Mouse (Mus musculus) liver, embryonic 11.5 days (tissue): Measurements from ENCODE around the gene Foxp1. TPM values are rescaled to one million over a fixed set of nuclear protein-coding genes. Genes with fewer than 3 reads are reported as not detected.

ENCODE experiments used
- ATAC-seq: fragments of 200-750 bp; cut with Nextera tagmentation; replicated peaks from 2 replicates; pipeline ENCODE4 v1.8.0; 2017; ENCODE audit warnings: moderate number of reproducible peaks, mild to moderate bottlenecking, moderate TSS enrichment, moderate library complexity; ENCODE audit not compliant: low FRiP score
- DNase-seq: peaks from one replicate; pipeline ENCODE4 v3.0.0-alpha.2; 2017; ENCODE audit warnings: low spot score
- H3K27ac ChIP-seq: fragments of 300-500 bp; sonication (generic); 2 replicates; pipeline ENCODE4 v1.5.1; 2014; ENCODE audit warnings: mild to moderate bottlenecking, low read depth, low read length, control low read depth
- H3K27me3 ChIP-seq: fragments of 300-500 bp; sonication (generic); replicated peaks from 2 replicates; pipeline ENCODE4 v1.6.1; 2014; ENCODE audit warnings: low read length, mixed read lengths; ENCODE audit not compliant: control insufficient read depth, insufficient read depth
- H3K36me3 ChIP-seq: fragments of 300-500 bp; sonication (generic); 2 replicates; pipeline ENCODE4 v1.6.1; 2014; ENCODE audit warnings: mild to moderate bottlenecking, low read length, moderate library complexity, mixed read lengths; ENCODE audit not compliant: control insufficient read depth, insufficient read depth
- H3K4me1 ChIP-seq: fragments of 300-500 bp; sonication (generic); replicated peaks from 2 replicates; pipeline ENCODE4 v1.6.1; 2014; ENCODE audit warnings: low read length, mixed read lengths; ENCODE audit not compliant: control insufficient read depth, insufficient read depth
- H3K4me2 ChIP-seq: fragments of 300-500 bp; sonication (generic); 2 replicates; pipeline ENCODE4 v1.6.1; 2014; ENCODE audit warnings: mild to moderate bottlenecking, control low read depth, moderate library complexity
- H3K4me3 ChIP-seq: fragments of 300-500 bp; sonication (generic); 2 replicates; pipeline ENCODE4 v1.5.1; 2014; ENCODE audit warnings: low read depth, low read length, control low read depth
- H3K9ac ChIP-seq: fragments of 300-500 bp; sonication (generic); 2 replicates; pipeline ENCODE4 v1.6.1; 2014; ENCODE audit warnings: low read depth, low read length, control low read depth
- H3K9me3 ChIP-seq: fragments of 300-500 bp; sonication (generic); 2 replicates; pipeline ENCODE4 v1.6.1; 2016; ENCODE audit warnings: low read length, inconsistent platforms, mixed read lengths; ENCODE audit not compliant: control insufficient read depth
- WGBS: fragments of 180-500 bp; shearing (Covaris S2); extraction: QIAGEN DNeasy Blood & Tissue Kit; methylation state at CpG from one replicate; pipeline ENCODE4 v1.1.7; 2014; 5-methylcytosine and 5-hydroxymethylcytosine counted together
- polyA plus RNA-seq: library from polyadenylated mRNA; unstranded; fragments of >200 nt; fragmentation: Nextera tagmentation; extraction: Ambion mirVana; gene quantifications from 2 replicates; pipeline ENCODE4 v1.2.1, GENCODE M21; 2014

Gene Foxp1
- polyA plus RNA-seq, 1 experiment from 2014 or later = 62.1 TPM

DNA sequence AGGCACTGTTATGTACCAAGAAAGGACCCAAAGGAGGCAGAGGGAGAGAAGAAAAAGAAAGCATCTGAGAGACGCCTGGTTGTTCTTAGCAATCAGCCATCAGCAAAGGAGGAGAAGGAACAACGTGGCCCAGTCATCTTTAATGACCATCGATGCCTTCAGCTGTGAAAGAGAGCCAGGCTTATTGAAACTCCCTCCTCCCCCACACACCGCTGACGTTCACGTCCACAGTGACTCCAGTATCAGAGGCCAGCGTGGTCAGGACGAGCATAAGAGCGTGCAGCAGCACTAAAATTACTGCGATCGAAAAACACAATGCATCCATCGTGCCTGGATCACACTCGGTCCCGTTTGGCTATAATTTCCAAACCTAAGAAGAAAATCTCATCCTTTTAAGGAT is 223.3 kb downstream of the Foxp1 start:
- Histone ChIP-seq H3K9me3 (no peaks in the 10 kb centered on the region), H3K36me3 (no peaks in the 10 kb centered on the region), H3K4me2 (no peak overlapping the region), H3K4me3 (no peak overlapping the region), H3K4me1 (no peaks in the 10 kb centered on the region), H3K27me3 (no peaks in the 10 kb centered on the region), H3K27ac (no peak overlapping the region), H3K9ac (no peak overlapping the region)
- WGBS = 84% methylated on average over 14 of the region's 14 CpGs
- no peak for ATAC-seq
- DNase-seq = no peak

DNA sequence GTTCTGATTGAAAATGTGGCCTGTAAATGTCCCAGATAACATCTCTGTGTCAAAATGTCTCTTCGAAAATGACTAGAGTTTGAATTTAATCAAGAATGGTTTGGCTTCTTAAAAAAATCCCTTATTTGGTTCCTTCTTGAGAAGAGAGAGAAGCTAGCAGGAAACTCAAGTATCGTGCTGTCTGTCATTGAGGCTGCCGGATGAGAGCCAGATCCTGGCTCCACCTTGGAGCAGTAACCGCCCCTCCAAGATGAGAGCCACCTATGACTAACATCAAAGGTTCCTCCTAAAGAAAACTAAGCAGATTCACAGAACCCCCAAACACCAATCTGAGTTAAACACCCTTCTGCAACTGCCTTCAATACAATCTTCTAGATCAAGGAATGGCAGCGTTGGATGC is 225.0 kb downstream of the Foxp1 start:
- DNase-seq (no peak), ATAC-seq (no peak)
- no peaks in the 10 kb centered on the region for H3K27me3 ChIP-seq
- WGBS = 81% methylated on average over 5 of the region's 5 CpGs
- no peaks in the 10 kb centered on the region for H3K36me3 ChIP-seq
- no peak overlapping the region for H3K4me3 ChIP-seq
- no peak overlapping the region for H3K4me2 ChIP-seq
- H3K4me1 ChIP-seq = no peaks in the 10 kb centered on the region
- no peak overlapping the region for H3K9ac ChIP-seq
- no peak overlapping the region for H3K27ac ChIP-seq
- no peaks in the 10 kb centered on the region for H3K9me3 ChIP-seq

DNA sequence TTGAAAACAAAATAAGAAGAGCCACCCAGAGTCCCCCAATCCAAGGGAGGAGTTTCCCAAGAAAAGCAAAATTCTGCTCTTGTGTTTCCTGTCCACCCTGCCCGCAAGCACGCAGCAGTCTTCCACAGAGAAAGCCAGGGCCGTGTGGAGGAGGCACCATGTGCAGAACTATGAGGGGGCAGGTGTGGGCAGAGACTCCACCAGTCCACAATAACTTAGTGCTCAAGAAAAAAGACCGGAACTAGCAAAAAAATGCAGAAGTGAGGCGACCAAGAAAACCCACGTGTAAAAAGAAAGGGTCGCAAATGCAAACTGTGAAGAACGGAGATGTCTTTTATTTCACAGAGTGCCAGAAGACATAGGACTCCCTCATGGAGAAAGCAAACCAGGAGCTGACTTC is 227.0 kb downstream of the Foxp1 start:
- no peaks in the 10 kb centered on the region for H3K9me3 ChIP-seq
- H3K36me3 ChIP-seq = no peaks in the 10 kb centered on the region
- WGBS = 69% methylated on average over 8 of the region's 8 CpGs
- no peaks in the 10 kb centered on the region for H3K4me1 ChIP-seq
- ATAC-seq = no peak
- H3K4me2 ChIP-seq = no peak overlapping the region
- no peak for DNase-seq
- H3K27me3 ChIP-seq = no peaks in the 10 kb centered on the region
- no peak overlapping the region for H3K4me3 ChIP-seq
- no peak overlapping the region for H3K9ac ChIP-seq
- H3K27ac ChIP-seq = no peak overlapping the region

DNA sequence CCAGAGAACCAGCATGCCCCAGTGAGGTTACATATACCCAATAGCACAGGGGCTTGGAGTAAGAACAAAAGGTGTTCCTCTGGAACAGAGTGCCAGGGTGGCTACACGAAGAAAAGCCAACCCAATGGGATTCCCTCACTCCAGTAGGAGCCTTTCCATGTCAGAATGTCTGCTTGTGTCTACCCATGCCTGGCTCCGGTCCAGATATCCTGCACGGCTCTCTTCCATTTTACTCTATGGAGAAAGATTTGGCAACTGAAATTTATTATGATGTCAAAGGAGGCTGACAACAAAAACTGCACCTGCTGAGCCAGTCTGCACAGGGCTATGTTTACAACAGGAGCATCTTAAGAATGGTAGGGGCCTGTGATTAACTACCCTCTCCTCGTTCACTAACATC is 233.3 kb downstream of the Foxp1 start:
- whole genome bisulfite sequencing = 76% methylated on average over 4 of the region's 4 CpGs
- no peaks in the 10 kb centered on the region for H3K36me3 ChIP-seq
- no peak overlapping the region for H3K4me2 ChIP-seq

DNA sequence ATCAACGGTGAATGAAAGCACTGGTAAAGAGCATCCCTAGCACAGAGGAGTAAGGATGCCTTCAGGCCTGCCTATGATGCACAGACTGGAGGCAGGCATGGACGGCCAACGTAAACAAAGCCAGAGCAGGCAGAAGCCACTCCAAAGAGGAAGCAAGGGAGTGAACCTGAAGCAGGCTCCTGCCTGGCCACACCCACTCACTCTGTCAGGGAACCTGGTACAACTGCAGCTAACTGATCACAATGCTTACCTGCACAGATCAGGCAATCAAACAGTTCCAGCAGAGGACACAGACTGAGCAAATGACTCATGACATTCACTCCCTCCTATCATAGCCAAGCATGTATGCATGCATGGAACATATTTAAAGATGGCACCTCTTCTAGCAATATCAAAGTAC is 237.5 kb downstream of the Foxp1 start:
- Histone ChIP-seq H3K9me3 (no peaks in the 10 kb centered on the region), H3K9ac (no peak overlapping the region), H3K27me3 (no peaks in the 10 kb centered on the region), H3K27ac (no peak overlapping the region), H3K4me3 (no peak overlapping the region), H3K4me1 (peaks cover 7% of the 10 kb centered on the region), H3K4me2 (no peak overlapping the region), H3K36me3 (no peaks in the 10 kb centered on the region)
- no peak for DNase-seq
- WGBS = 70% methylated on average over 3 of the region's 3 CpGs
- ATAC-seq = no peak

More for the DNA sequence above, 233.3 kb downstream of the Foxp1 start:
- Histone ChIP-seq H3K4me3 (no peak overlapping the region), H3K9me3 (no peaks in the 10 kb centered on the region), H3K9ac (no peak overlapping the region), H3K27ac (no peak overlapping the region), H3K27me3 (no peaks in the 10 kb centered on the region), H3K4me1 (peaks cover 2% of the 10 kb centered on the region; the same call in 1 of the 2 replicates)
- ATAC-seq (no peak), DNase-seq (no peak)

DNA sequence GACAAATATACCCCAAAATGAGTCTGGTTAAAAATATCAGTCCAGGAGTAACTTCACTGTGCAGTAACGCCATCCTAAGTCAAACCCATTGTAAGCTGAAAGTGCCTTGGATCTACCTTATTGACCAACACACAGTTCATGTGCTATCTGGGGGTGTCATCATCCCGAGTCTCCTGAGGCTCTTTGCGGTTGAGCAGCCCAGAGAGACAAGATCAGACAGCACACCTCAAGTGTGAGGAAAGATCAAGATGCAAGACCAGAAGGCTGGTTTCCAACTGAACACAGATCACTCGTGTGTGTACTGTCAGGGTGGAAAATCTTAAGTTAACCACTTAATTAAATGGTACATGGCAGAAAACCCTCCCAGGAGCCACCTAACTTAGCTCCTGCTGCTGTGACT is 238.5 kb downstream of the Foxp1 start:
- ATAC-seq (no peak), DNase-seq (no peak)
- H3K4me2 ChIP-seq = no peak overlapping the region
- no peaks in the 10 kb centered on the region for H3K27me3 ChIP-seq
- WGBS = 69% methylated on average over 4 of the region's 4 CpGs
- peaks cover 7% of the 10 kb centered on the region for H3K4me1 ChIP-seq
- H3K9me3 ChIP-seq = no peaks in the 10 kb centered on the region
- H3K27ac ChIP-seq = no peak overlapping the region
- no peak overlapping the region for H3K9ac ChIP-seq
- H3K4me3 ChIP-seq = no peak overlapping the region
- H3K36me3 ChIP-seq = no peaks in the 10 kb centered on the region

DNA sequence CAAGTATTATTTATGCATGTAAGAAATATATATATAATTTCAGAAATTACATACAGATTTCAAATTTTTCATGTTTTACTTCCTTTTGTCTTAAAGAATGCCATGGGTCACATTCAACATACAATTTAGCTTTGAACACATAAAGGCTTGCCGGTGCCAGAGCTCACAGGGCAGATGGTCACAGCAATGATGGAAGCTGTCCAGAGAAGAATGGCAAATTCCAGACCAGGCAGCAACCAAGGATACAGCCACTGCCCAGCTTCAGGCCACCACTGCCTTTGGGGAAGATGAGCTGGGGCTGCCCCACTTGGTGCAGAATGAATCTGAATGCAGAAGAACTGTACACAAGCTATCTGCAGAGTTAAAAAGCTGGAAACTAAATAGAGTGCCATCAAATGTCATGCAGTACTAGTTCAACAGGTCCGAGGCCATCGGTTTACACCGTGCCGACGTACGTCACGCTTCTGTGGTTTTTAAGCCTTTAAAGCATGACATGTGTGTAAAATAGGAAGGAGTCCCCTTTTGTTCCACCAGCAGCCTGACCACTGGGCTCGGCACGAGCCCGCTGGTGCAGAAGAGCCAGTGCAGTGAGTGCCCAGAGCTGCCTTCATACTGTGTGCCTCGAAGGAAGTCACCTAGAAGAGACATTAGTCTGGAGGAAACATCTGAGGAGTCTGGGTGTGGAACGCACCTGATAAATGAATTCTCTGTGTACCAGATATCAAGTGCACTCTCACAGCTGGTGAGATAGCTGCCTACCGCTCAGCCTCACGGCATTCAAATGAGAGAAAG is 239.5 kb downstream of the Foxp1 start:
- WGBS = 69% methylated on average over 15 of the region's 15 CpGs
- Histone ChIP-seq H3K4me2 (no peak overlapping the region; the same call in 1 of the 2 replicates), H3K27me3 (no peaks in the 10 kb centered on the region), H3K4me1 (peaks cover 7% of the 10 kb centered on the region), H3K9ac (no peak overlapping the region), H3K36me3 (no peaks in the 10 kb centered on the region), H3K27ac (no peak overlapping the region), H3K4me3 (no peak overlapping the region), H3K9me3 (no peaks in the 10 kb centered on the region)
- no peak for DNase-seq
- peak; percentile 61; the same call in 1 of the 2 replicates for ATAC-seq

DNA sequence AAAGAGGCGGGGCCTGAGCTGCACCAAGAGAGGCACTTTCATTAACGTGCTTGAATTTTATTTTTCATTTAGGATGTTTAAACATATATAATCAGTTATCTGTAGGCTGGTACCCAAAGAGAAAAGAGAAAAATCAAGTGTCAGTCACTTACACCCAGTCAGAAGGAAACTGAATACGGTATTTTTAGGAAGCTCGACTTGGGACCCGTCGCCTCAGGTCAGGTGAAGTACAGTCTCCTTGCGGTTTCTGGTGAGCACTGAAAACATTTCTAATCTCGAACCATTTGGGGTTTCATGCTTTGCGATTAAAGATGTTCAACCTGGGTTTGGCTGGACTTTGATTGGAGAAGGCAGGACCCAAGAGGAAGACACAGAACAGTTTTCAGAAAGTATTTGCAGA is 241.1 kb downstream of the Foxp1 start:
- WGBS = 88% methylated on average over 9 of the region's 9 CpGs
- Histone ChIP-seq H3K9me3 (no peaks in the 10 kb centered on the region), H3K4me1 (peaks cover 9% of the 10 kb centered on the region), H3K4me2 (no peak overlapping the region), H3K9ac (no peak overlapping the region), H3K4me3 (no peak overlapping the region), H3K27me3 (no peaks in the 10 kb centered on the region), H3K27ac (no peak overlapping the region), H3K36me3 (no peaks in the 10 kb centered on the region)
- ATAC-seq (no peak), DNase-seq (no peak)

DNA sequence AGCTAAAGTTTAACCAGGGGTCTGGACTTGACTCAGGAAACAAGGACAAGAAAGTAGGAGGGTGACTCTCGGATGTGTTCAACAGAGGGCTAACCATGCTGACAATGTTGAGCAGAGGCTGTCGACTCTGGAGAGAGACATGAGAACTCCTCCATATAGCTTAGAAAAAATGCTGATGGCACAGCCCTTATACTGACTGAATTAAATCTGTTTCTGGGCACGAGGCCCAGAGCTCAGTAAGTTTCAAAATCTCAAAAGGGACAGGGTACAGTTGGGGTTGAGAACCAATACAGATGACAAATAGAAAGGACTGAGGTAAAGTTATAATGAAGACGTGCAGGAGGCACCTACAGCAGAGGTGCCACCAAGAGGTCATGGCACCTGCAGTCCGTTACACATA is 241.9 kb downstream of the Foxp1 start:
- no peak overlapping the region for H3K4me3 ChIP-seq
- 89% methylated on average over 5 of the region's 5 CpGs for WGBS
- ATAC-seq = no peak
- H3K27me3 ChIP-seq = no peaks in the 10 kb centered on the region
- no peaks in the 10 kb centered on the region for H3K36me3 ChIP-seq
- no peak overlapping the region for H3K9ac ChIP-seq
- H3K27ac ChIP-seq = no peak overlapping the region
- no peak overlapping the region for H3K4me2 ChIP-seq
- peaks cover 11% of the 10 kb centered on the region for H3K4me1 ChIP-seq
- no peak for DNase-seq
- no peaks in the 10 kb centered on the region for H3K9me3 ChIP-seq
